Mouse (Mus musculus) heart, adult 2 months (tissue): ENCODE data around the gene Eml3. TPM values are rescaled to one million over a fixed set of nuclear protein-coding genes. Genes with fewer than 3 reads are reported as not detected.
A peak's percentile ranks its signal among the peaks of the same experiment; 100 is the strongest.
"Not testable (repeated sequence)": the region's sequence is repeated elsewhere in the genome, so short reads cannot be mapped to it uniquely, and the experiment has no call there.

ENCODE experiments used
- DNase-seq, 2 experiments: peaks; one replicate each; pipeline ENCODE4 v3.0.0; 2021
- H3K27ac ChIP-seq: fragments of 200-600 bp; 2 replicates; pipeline ENCODE4 v1.8.1; 2022
- H3K27me3 ChIP-seq: fragments of 200-500 bp; 2 replicates; pipeline ENCODE4 v1.6.1; 2012; ENCODE audit warnings: mild to moderate bottlenecking, low read length, inconsistent platforms, mixed read lengths; ENCODE audit not compliant: control insufficient read depth, insufficient read depth
- H3K36me3 ChIP-seq: fragments of 200-500 bp; 2 replicates; pipeline ENCODE4 v1.6.1; 2012; ENCODE audit warnings: low read length, inconsistent platforms; ENCODE audit not compliant: control insufficient read depth, insufficient read depth
- H3K4me1 ChIP-seq: fragments of 200-500 bp; 2 replicates; pipeline ENCODE4 v1.6.1; 2011; ENCODE audit warnings: low read length; ENCODE audit not compliant: control insufficient read depth, insufficient read depth
- H3K4me3 ChIP-seq: fragments of 200-600 bp; 2 replicates; pipeline ENCODE4 v1.8.1; 2022
- H3K79me2 ChIP-seq: fragments of 200-500 bp; replicated peaks from 2 replicates; pipeline ENCODE4 v1.6.1; 2012; ENCODE audit warnings: mild to moderate bottlenecking, inconsistent platforms, low read length, moderate library complexity, mixed read lengths; ENCODE audit not compliant: control insufficient read depth, insufficient read depth
- H3K9ac ChIP-seq: fragments of 200-500 bp; 2 replicates; pipeline ENCODE4 v1.6.1; 2012; ENCODE audit warnings: low read depth, mild to moderate bottlenecking, control low read depth, inconsistent platforms, low read length, mixed read lengths
- CTCF ChIP-seq: fragments of 200-600 bp; IDR thresholded peaks from 2 replicates; pipeline ENCODE4 v1.8.1; 2022; ENCODE audit warnings: antibody characterized with exemption, mild to moderate bottlenecking, moderate library complexity
- EP300 ChIP-seq: fragments of 200-500 bp; IDR thresholded peaks from 2 replicates; pipeline ENCODE4 v1.6.1; 2011; ENCODE audit warnings: low read depth, low read length, control low read depth; ENCODE audit not compliant: insufficient read depth
- POLR2A ChIP-seq: fragments of 200-500 bp; IDR thresholded peaks from 2 replicates; pipeline ENCODE4 v1.6.1; 2011; ENCODE audit warnings: mild to moderate bottlenecking, low read depth, low read length, control low read depth; ENCODE audit not compliant: insufficient read depth
- WGBS: fragments of 180-500 bp; shearing (Covaris S2); methylation state at CpG from one replicate; pipeline ENCODE4 v1.1.7; 2018; 5-methylcytosine and 5-hydroxymethylcytosine counted together
- intact Hi-C: fragments of 180-260 bp; cut with DNase I; formaldehyde crosslinking; loops from one replicate; pipeline ENCODE4 v1.15.1; 2025
- polyA plus RNA-seq: library from polyadenylated mRNA; depleted of rRNA; stranded (reverse); fragments of >200 nt; gene quantifications from 2 replicates; pipeline ENCODE4 v1.2.3, GENCODE M21; 2012
- total RNA-seq, 2 experiments: library from RNA; stranded (reverse); gene quantifications; 2 replicates each; pipeline ENCODE4 v1.2.3; 2021

Eml3 gene
- total and polyA plus RNA-seq, 3 experiments: 7.0 to 17.6 (median 9.7) TPM

DNA sequence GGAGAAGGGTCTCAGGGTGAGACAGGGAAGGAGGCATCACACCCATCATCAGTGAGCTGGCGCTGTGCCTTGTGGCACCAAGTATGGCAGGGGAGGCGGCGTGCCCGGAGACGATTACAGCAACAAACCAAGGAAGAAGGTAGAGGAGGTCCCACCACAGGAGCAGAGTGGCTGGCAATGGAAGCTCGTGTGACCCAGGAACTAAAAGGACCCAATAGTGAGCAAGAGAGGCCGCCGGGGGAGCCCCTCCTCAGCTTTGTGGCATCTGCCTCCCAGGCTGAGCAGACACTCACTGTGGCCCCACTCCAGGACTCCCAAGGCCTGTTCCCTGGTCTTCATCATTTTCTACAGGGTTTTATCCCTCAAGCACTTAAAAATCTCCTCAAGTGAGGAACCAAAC lies 36.4 kb downstream of the Eml3 start:
- TF ChIP-seq EP300 (no peak), CTCF (no peak), POLR2A (no peak)
- WGBS: 55% methylated on average over 8 of the region's 8 CpGs
- Histone ChIP-seq H3K27me3 (no peaks in the 10 kb centered on the region), H3K27ac (peak overlapping the region; percentile 96), H3K4me3 (peak overlapping the region; percentile 76), H3K36me3 (peaks cover 6% of the 10 kb centered on the region; the same call in 1 of the 2 replicates), H3K79me2 (no peaks in the 10 kb centered on the region), H3K4me1 (peaks cover 5% of the 10 kb centered on the region), H3K9ac (peak overlapping the region; percentile 12; the same call in 1 of the 2 replicates)
- peak; percentile 24 to 38 for DNase-seq
- intact Hi-C loops: loop anchor here (5.0 kb wide), 1 partner anchor 93 kb away; the partner anchor contains the start of gene Ubxn1

DNA sequence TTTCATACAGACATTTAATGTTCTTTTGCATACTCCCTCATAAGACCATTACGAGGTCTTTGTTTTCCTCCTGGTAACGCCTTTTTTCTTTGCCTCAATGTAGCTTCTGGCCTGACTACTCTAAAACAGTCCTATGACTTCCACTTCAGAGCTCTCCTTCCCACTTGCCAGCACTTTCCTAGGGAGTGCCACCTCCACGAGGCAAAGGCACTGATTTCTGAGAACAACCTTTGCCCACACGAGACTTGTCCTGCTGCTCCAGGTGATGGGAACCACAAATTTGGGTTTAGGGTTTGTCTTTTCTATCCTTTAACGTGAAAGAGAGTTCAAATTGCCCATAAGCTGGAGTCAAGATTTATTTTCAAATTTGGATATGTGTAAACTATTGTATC lies 36.8 kb downstream of the Eml3 start:
- no peak for TF ChIP-seq EP300
- no peak for TF ChIP-seq POLR2A
- no peak for TF ChIP-seq CTCF

DNA sequence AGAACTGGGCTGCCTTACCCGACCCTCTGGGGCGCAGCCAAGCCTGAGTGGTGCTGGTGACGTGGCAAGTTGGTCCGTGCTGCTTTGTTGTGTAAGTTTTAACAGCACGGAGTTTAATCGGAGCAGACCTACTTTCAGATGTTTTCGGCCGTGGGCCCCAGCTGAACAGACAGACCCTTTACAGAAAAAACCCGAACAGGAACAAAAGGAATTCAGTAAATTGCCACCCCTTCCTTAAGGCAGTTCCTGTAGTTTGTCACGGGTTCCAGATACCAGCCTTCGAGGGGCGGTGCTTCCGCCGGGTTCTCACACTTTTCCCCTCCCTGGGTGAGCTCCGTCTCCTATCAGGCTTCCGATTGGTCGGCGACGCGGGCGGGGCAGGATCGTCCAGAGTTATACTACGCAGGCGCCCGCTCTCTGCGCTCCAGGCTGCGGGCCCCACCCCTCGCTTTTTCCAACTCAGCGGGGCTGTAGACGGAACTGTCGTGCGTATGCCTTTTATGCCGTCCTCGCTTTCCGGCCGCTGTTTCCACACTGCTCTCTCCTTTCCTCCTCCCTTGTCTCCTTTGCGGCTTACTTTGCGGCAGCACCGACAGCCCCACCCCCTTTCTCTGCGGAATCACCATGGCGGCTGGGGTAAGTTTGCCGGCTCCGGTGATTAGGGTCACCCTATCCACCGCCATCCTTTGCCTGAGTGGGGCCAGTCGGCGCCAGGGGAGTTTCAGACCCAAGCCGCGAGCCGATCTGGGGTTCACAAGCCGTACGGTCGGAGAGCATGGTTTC lies 37.4 kb downstream of the Eml3 start, which contains the start of gene Eef1g:
Eef1g (plus strand) TSS at position 452 of the 783 bp plus-strand sequence.
- intact Hi-C loops: loop anchor here (5.0 kb wide), 1 partner anchor 94 kb away; the partner anchor contains the start of gene Ubxn1

More for the DNA sequence above, 36.8 kb downstream of the Eml3 start:
- peaks cover 8% of the 10 kb centered on the region; the same call in 1 of the 2 replicates for H3K36me3 ChIP-seq
- no peaks in the 10 kb centered on the region for H3K79me2 ChIP-seq
- peak overlapping the region; percentile 96 for H3K27ac ChIP-seq
- H3K9ac ChIP-seq: peak overlapping the region; percentile 76
- H3K4me1 ChIP-seq: peaks cover 5% of the 10 kb centered on the region
- no peaks in the 10 kb centered on the region for H3K27me3 ChIP-seq
- DNase-seq: no peak
- peak overlapping the region; percentile 76 for H3K4me3 ChIP-seq
- intact Hi-C loops: loop anchor here (5.0 kb wide), 1 partner anchor 94 kb away; the partner anchor contains the start of gene Ubxn1
- 17% methylated on average over 5 of the region's 5 CpGs for WGBS

DNA sequence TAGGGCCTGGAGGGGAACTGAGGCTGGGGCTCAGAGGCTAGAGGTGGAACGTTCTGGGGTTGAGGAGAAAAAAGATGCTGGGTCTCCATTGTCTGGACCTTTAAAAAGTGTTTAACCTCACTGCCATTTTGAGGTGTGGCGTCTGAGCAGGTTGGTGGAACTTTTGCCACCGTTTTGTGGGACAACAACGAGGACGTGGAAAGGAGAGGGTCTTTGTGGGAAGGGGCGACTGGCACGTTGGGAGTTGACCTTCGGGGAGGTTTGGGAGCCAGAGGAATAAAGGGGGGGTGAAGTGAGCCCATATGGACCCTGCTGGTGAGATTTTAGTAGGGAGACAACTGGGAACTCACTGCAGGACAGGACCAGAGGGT lies 38.0 kb downstream of the Eml3 start:
- whole genome bisulfite sequencing: under 1% methylated on average over 8 of the region's 8 CpGs
- H3K4me1 ChIP-seq: peaks cover 5% of the 10 kb centered on the region
- no peak for DNase-seq
- intact Hi-C loops: loop anchor here (5.0 kb wide), 1 partner anchor 95 kb away; the partner anchor contains the start of gene Ubxn1
- H3K27me3 ChIP-seq: no peaks in the 10 kb centered on the region
- peak overlapping the region; percentile 79 for H3K9ac ChIP-seq
- peaks cover 8% of the 10 kb centered on the region for H3K36me3 ChIP-seq
- peak overlapping the region; percentile 67 for H3K27ac ChIP-seq
- TF ChIP-seq POLR2A: no peak
- no peak for TF ChIP-seq CTCF
- no peak for TF ChIP-seq EP300
- H3K79me2 ChIP-seq: no peaks in the 10 kb centered on the region
- H3K4me3 ChIP-seq: peak overlapping the region; percentile 82

More for the DNA sequence above, 37.4 kb downstream of the Eml3 start, which contains the start of gene Eef1g:
- Histone ChIP-seq H3K4me1 (peaks cover 5% of the 10 kb centered on the region), H3K27ac (peak within 1 kb of the TSS; percentile 96), H3K9ac (peak within 1 kb of the TSS; percentile 79), H3K36me3 (peaks cover 8% of the 10 kb centered on the region; the same call in 1 of the 2 replicates), H3K4me3 (peak within 1 kb of the TSS; percentile 82), H3K79me2 (no peaks in the 10 kb centered on the region), H3K27me3 (no peaks in the 10 kb centered on the region)
- WGBS: under 1% methylated on average over 52 of the region's 52 CpGs
- TF ChIP-seq CTCF: no peak
- TF ChIP-seq EP300: peak; percentile 53
- TF ChIP-seq POLR2A: peak; percentile 88
- peak; percentile 96 to 100 for DNase-seq

DNA sequence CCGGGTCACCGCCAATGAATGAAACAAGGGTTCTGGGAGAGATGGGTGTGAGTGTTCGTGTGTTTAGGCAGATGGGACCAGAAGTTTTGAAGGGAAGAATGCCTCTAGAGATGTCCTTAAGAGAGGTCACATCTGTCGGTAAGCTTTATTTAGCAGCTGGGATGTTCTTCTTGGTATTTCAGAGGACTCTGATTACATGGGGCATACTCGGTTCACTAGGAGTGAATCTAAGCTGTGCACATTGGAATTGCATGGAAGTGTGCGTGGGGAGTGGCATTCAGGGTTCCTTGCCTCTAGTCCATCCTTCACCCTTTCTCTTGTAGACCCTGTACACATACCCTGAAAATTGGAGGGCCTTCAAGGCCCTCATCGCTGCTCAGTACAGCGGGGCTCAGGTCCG lies 38.5 kb downstream of the Eml3 start:
- no peaks in the 10 kb centered on the region for H3K27me3 ChIP-seq
- H3K4me3 ChIP-seq: peak overlapping the region; percentile 82
- TF ChIP-seq POLR2A (no peak), EP300 (no peak), CTCF (no peak)
- peak overlapping the region; percentile 79 for H3K9ac ChIP-seq
- H3K27ac ChIP-seq: peak overlapping the region; percentile 67
- H3K4me1 ChIP-seq: peaks cover 5% of the 10 kb centered on the region
- 2% methylated on average over 9 of the region's 9 CpGs for WGBS
- no peaks in the 10 kb centered on the region for H3K79me2 ChIP-seq
- H3K36me3 ChIP-seq: peaks cover 8% of the 10 kb centered on the region
- intact Hi-C loops: loop anchor here (5.0 kb wide), 1 partner anchor 96 kb away; the partner anchor contains the start of gene Ubxn1
- no peak for DNase-seq

DNA sequence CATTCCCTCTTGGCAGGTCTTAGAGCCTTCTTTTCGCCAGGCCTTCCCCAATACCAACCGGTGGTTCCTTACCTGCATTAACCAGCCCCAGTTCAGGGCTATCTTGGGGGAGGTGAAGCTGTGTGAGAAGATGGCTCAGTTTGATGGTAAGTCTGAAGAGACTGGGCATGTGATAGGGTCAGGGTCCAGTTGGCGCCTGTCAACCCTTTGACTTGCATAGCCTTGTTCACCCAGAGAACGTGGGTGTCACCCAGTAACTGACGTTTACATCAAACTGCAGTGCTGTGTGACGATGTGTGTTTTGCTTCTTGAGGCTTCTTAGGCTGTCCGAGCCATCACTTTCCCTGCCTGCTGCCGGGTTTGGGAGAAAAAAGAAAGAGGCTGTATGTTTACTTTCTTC lies 43.1 kb downstream of the Eml3 start:
- H3K36me3 ChIP-seq: peaks cover 24% of the 10 kb centered on the region
- H3K4me1 ChIP-seq, H3K79me2 ChIP-seq, H3K27ac ChIP-seq, H3K4me3 ChIP-seq, H3K9ac ChIP-seq, intact Hi-C loops, DNase-seq, H3K27me3 ChIP-seq: not testable (repeated sequence)
- 87% methylated on average over 8 of the region's 8 CpGs for WGBS
